Mouse (Mus musculus) brain, embryonic 14.5 days (tissue): ENCODE results near the gene Scd4.

Experiments used
- CTCF ChIP-seq: fragments of 200-500 bp; IDR thresholded peaks from 2 replicates; pipeline ENCODE4 v1.5.1; 2012; ENCODE audit warnings: inconsistent platforms, mild to moderate bottlenecking, moderate library complexity, borderline replicate concordance; ENCODE audit not compliant: insufficient read depth, insufficient read length; ENCODE audit errors: extremely low read depth
- POLR2A ChIP-seq: fragments of 200-500 bp; IDR thresholded peaks from 2 replicates; pipeline ENCODE4 v1.6.1; 2012; ENCODE audit warnings: mild to moderate bottlenecking, inconsistent platforms, borderline replicate concordance; ENCODE audit not compliant: poor library complexity, insufficient read depth, insufficient read length, severe bottlenecking; ENCODE audit errors: extremely low read depth

GRCm38 (mm10) chr19:44320316-44320715, 12.6 kb upstream of the Scd4 start:
- TF ChIP-seq CTCF = no peak
- TF ChIP-seq POLR2A = no peak
